Mouse (Mus musculus): Measurements from ENCODE around the gene Gprin1.
A peak's percentile ranks its signal among the peaks of the same experiment; 100 is the strongest.

Gene Gprin1

DNA sequence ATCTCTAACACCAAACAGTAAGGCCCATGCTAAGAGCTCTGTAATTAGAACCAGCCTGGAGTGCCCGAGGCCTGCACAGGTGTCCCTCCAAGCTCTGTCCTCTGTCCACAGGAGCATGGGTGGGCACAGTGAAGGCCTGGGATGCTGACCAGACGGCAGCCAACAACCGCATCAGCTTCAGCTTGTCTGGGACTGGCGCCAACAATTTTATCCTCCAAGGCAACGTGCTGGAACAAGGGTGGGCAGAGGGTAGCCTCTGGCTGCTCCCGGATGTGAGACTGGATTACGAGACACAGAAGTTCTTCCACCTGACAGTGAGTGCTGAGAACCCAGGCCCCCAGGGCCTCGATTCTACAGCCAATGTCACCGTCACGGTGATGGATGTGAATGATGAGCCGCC lies 23.5 kb downstream of the Gprin1 start:
- DNase-seq (ENCODE audit: low read depth): no peak

DNA sequence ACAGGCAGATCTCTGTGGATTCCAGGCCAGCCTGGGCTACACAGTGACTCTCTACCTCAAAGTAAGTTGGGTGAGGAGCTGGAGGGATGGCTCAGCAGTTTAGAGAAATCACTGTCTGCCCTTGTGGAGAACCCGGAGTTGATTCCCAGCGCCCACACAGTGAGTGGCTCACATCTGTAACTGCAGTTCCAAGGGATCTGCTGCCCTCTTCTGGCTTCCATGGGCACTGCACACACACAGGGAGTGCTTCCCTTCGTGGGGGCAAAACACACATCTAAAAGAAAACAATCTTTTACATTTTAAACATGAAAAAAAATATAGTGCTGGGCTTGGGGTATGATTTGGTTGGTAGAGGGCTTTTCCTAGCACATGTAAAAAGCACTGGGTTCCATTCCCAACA lies 26.5 kb downstream of the Gprin1 start:
- DNase-seq (ENCODE audit: low read depth): no peak

DNA sequence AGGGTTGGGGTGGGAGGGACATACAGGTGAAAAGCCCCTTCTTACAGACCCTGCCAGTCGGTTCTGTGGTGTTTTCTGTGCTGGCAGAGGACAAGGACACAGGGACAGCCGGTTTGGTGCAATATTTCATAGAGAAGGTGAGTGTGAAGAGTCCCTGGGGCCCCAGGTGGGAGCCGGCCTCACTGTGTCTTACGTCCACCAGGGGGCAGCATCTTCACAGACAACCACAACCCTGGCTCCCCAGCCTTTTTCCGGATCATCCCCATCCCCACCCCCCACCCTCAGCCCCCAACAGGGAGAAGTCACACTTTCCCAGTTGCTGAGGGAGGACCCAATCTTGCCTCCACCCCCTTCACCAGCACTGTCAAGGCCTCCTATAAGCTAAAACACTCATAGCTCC lies 32.8 kb downstream of the Gprin1 start:
- no peak for DNase-seq (ENCODE audit: low read depth)

DNA sequence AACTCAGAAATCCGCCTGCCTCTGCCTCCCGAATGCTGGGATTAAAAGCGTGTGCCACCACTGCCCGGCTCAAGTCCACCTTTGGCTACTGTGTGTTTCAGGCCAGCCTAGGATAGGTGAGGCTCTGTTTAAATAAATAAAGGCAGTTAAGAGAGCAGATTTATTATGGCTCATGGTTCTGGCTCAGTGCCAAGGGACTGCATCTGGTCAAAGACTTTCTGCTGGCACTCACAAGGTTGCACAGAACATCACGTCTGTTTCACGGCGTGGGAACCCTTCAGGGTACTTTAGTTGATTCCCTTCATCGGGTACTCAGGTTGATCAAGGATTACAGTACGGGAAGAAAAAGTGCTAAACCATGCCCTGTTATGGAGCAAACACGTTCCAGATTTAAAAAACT lies 34.7 kb downstream of the Gprin1 start:
- no peak for DNase-seq (ENCODE audit: low read depth)

DNA sequence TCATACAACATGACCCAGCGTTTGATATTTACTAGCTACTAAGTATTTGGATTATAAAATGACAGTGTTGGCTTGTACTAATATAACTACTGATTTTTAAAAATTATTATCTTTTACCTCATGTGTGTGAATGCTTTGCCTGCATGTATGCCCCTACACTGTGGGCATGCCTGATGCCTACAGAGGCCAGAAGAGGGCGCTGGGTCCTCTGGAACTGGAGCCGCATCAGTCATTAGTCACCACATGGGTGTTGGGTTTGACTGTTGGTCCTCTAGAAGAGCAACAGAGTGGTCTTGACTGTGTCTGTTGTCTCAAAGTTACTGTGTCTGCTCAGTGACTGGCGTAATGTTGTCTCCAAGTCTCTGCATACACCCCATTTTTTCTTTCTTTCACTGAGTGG lies 35.3 kb downstream of the Gprin1 start:
- no peak for DNase-seq (ENCODE audit: low read depth)

DNA sequence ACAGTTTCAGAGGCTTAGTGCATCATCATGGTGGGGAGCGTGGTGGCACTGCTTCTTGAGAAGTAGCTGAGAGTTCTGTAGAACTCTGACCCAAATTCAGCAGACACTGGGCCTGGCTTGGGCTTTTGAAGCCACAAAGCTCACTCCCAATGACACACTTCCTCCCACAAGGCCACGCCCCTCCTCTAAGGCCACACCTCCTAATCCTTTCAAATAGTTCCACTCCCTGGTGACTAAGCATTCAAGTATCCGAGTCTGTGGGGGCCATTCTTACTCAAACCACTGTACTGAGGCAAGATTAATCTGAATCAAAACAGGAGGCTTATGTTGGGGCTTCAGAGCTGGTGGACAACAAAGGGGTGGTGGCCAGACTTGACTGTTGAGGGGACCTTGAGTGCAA lies 38.8 kb downstream of the Gprin1 start:
- DNase-seq (ENCODE audit: low read depth): no peak

DNA sequence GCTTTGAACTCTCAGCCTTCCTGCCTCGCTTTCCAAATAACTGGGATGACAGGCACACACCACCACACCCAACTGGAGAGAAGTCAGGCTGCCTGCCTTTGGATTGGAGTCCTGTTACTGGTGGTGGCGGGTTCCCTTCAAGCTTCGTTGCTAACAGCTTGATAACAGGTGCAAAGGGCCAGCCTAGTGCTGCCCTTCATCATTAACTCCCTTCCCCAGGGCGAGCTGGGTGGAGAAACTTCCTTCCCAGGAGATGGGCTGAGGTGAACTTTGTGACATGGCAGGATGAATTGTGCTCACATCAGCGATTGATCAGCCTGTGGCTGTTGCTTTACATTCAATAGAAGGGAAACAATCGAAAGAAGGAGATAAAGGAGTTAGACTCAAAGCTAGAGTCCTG lies 44.8 kb downstream of the Gprin1 start:
- DNase-seq (ENCODE audit: low read depth): no peak

DNA sequence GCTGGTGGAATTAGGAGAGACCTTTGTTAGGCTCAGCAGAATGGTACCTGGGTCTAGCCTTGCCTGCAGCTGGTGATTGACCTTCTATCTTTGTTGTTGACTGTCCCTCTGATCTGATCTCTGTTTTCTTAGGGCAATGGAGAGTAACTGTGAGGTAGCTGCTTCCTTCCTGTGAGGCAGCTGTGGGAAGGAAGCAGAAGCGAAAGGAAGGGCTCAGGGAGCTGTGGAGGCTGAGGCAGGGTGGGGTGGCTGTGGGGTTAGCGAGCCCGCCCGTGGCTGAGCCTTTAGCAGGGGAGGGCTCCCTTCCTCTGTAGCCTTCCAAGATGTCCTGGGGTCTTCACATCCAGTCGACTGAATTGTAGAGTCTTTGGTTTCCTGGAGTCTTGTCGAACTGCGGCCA lies 47.2 kb downstream of the Gprin1 start:
- no peak for DNase-seq (ENCODE audit: low read depth)

DNA sequence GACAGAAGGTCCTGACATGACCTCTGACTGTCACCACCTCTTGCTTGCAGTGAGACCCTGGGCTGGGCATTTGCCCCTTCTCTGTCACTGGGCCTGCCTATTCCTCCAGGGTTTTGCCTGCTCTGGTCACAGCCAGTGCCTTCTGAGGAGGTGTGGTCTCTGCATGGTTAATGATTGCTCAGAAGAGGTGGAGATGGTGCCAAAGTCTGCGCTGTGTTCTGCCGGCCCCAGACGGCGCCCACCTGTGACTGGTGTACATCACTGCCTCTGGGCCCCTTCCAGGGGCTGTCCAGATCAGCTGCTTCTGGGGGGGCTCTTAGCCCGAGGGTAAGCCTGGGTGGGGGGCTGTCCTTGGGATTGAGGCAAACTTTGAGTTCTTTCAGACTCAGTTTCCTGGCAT lies 48.4 kb downstream of the Gprin1 start, which contains the start of gene Cdhr2:
TSS of gene Cdhr2 (plus strand) at position 219 of the 400 bp plus-strand sequence.
- DNase-seq (ENCODE audit: low read depth): no peak

DNA sequence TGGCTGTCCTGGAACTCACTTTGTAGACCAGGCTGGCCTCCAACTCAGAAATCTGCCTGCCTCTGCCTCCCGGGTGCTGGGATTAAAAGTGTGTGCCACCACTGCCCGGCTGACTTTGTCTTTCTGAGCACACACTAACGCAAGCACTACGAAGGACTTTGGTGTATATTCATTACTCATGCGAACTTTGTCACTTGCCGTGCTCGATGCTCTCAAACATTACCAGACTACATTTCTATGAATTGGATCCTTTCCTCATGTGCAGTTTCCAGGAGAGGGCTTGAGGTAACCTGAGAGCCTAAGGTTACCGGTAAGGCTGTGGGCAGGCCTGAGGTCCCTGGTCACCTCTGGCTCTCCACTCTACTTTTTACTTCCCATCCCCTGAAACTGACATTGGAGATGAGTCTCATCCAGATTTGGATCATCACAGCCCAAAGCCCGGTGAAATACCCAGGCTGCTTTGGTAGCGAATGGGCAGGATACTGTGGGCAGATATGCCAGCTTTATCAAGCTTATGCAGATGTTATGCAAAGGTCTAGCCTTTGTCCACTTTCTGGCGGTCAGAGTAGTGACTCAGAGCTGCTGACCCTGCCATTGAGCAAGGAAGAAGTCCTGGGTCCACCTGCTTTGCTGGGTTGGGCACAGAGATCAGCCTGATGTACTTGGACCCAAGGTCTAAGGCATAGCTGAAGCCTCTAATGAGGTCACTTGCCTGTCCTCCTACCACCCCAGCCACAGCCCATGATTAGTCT lies 54.0 kb downstream of the Gprin1 start:
- DNase-seq (ENCODE audit: low read depth): no peak

DNA sequence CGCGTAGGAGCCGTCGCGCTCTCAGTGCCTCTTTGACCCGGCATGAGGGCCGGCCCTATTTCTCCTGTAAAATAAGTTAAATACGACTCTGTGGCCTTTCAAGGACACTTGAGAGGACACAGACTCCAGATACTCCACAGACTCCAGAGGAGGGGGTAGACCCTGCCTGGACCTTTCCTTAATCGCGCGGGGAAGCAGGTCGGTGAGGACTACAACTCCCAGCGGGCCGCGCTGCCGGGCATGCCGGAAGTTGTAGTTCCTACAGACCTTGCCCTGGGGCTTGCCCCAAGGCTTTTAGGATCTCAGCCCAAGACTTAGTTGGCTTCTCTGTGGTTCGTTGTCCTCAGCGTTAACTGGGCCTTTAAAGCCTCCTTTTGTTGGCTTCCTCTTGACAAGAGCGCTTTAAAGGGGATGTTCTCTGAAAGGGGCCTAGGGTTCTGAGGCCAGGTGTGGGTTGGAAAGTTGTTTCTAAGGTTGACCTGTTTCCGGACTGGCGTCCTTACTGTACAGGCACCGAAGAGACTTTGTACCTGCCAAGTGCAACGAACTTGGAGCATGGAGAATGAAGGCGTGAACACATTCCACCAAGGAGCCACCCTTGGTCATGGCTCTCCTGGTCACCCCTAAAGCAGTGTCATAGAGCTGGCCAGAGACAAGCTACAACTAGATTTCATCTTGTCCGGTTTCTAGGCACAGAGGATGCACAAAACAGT lies 55.2 kb downstream of the Gprin1 start:
- no peak for DNase-seq (ENCODE audit: low read depth)

DNA sequence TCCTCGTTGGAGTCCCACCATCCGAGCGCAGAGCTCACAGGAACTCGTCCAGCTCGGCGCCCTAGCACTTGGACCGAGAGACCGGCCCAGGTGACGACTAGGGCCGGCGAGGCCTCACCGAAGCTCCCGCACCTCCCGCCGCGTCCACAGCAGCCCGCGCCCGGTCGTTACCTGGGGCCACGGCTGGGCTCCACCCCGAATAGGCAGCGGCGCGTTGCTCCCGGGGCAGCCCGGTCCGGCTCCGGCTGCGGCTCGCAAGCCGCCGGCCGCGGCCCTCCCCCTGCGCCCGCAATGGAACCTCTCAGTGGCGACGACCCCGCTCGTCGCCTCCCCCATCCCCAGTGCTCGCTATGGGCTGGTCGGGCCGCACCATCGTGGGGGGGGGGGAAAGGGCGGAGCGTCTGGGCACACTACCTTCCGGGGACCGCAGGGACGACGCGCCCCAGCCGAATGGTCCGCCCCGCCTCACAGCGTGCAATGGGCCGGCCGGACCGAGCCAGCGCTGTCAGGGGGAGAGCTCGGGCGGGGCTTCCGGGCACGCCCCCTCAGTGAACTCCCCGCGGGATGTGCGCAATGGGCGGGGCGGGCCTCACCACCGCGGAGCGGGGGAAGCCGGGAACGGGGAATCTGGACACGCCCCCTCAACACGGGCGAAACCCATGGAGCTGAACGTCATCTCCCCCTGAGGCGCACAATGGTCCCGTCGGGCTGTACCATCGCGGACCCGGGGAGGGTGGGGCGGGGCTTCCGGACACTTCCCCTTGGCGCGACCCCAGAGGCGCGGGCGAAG lies 55.9 kb downstream of the Gprin1 start, which contains the start of gene Rnf44:
TSS of gene Rnf44 (minus strand) at position 350 of the 790 bp plus-strand sequence.
- peak; percentile 95 for DNase-seq (ENCODE audit: low read depth)

DNA sequence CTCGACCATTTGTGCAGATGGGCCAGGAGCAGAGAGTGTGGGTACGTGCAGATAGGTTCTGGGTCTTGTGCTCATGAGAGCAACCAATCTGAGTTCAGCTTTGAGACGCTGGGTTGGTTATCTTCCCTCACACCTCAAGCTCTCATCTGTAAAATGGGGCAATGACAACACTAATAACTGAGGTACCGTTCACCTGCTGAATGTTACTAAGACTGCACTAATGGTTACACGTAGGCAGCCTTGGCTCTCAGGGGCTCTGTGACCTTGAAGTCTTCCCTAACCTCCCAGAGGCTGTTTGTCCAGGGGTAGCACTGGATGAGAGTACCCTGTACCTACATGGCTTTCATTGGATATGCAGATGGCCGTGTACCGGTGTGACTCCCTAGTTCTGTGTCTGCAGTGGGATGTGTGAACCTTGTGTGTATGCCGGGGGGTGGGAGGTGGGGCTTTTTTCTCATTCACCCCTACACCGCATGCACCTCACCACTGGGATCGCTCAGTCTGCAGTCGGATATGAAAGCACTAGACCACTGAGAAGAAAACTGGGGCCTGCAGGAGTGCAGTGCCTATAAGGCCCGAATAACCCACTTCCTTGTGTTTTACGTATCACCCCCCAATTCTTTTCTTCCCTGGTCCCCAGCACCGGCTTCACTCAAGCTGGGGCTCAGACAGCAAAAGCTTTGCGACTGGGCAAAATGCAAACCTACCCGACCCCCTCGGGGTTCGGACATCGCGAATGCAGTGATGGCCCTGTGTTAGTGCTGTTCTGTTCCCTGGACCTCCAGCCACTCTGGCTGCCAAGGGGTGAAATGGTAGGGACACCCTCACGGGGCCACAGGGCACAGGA lies 56.7 kb downstream of the Gprin1 start:
- DNase-seq (ENCODE audit: low read depth): no peak

DNA sequence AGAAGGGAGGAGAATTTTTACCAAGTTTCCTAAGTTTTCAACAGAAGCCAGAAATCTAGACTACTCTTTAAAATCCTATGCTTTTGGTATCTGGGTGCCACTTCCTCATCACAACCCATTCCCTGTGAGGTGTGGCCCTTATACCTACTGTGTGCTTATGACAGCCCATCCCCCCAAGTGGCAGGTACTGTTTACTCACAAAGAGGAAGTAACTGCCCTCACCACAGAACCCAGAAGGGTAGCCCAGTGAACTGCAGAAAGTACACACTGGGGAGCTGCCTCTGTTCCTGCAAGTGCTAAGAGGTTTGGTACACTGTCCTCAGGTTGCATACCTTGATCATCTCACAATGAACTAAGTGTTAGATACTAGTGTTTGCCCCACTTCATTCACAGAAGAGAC lies 57.9 kb downstream of the Gprin1 start:
- no peak for DNase-seq (ENCODE audit: low read depth)

DNA sequence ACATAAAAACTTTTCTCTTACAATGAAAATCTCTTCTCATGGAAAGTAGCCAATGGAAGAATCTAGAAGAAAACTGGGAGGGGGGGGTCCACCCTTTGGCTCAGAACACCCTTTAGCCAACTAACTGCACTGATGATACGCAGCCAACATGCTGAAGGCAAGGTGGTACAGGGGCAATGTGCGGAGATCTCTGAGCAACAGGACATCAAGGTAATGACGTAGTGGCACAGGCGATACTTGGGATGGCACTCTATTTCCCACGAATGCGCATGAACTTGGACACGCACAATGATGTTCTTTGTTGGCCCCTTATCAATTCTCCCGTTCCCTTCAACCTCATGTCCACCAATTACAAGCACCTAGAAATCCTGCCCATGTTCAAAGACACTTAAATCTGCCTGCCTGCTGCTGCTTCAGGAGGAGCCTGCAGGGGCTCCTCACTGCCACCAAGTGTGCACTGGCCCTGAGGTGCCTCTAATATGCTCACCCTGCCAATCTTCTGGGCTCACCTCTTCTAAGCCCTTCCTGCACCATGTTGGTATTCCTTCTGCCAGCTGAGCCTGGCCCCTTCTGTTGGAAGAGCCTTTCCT lies 59.4 kb downstream of the Gprin1 start:
- DNase-seq (ENCODE audit: low read depth): no peak

DNA sequence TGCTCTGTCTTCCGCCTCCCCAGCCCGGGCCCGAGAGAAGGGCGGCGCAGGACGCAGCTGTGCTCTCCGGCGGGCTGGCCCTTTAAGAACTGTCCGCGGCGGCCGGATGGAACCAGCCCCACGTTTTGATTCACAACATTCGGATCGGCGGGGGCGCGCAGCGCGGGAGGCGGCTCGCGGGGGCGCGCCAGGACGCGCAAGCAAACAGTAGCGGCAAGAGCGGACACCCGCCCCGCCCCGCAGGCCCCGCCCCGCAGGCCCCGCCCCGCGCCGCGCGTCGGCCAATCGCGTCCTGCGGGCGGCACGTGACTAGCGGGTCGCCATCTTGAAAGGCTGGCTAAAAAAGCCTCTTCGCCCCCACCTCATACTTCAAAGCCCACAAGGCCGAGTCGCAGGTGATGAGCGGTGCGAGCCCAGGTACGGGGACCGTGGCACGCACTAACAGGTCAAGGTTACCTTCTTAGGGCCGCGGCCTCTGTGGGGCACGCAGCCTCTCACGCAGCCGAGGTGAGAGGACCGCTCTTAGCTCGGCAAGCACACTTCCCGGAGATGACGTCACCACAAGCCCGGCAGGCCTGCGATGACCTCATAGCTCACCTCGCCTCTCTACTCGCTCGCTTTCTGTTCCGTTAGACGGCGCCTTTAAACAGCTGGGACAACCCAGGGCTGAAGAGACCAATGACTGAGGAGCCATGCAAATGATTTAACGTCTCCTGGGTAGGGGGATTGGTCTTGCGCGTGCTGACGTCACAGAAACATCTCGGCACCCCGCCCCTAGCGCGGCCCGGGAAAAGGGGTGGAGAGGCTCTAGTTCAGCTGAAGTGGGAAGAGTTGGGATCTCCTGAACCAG lies 61.9 kb downstream of the Gprin1 start:
- DNase-seq (ENCODE audit: low read depth): peak; percentile 93

DNA sequence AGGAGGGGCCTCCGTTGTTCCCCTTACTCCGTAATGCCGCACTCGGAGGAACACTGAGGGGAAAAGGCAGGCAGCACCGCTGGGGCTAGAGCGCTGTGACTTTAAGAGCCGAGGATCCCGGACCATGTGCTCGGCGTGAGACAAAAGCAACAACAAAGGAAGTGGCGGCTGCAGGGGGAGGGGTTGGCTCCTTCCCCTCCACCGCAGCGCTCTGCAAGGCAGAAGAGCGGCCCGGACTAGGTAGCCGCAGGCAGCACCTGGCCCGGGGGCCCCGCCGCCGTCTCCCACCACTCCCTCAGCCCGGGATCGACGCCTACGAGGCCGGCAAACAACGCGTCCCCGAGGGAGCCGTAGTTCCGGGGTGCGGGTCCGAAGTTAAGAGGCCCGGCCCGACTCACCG lies 62.6 kb downstream of the Gprin1 start:
- DNase-seq (ENCODE audit: low read depth): no peak
